Mouse (Mus musculus) MEL-GATA-1-ER (cell line): Measurements from ENCODE around the gene Mtfr1l.

ENCODE experiments used
- DNase-seq: peaks from one replicate; pipeline ENCODE4 v3.0.0-alpha.2; 2012; ENCODE audit warnings: low read depth; ENCODE audit errors: extremely low read depth

The Mtfr1l gene

DNA sequence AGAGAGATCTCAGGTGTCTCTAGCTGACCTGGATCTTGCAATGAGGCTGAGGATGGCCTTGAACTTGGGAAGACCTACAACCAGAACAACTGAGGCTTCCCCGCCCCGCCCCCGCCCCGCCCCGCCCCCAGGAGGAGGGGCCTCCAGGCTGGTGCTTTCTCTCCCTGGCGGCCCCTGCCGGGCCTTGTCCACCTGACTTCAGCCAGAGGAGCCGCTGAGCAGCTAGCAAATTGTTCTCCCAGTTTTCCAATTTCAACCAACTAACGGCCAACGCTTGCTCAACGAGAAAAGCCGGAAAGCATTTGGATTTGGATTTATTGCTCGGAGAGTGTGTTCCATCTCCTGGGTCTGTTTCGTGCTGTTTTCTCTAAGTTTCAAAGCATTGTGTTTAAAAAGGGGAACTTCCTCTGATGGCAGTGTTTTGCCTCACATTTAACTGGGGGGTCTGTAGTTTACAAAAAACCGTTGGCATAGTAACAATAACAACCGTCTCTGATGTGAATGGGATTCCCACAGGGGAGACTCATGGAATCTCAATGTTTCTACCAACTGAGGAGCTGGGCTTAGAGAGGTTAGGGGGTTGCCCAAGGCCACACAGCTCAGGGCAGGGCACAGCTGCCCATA, 22.6 kb upstream of the Mtfr1l start:
- DNase-seq, result peak; percentile 63

DNA sequence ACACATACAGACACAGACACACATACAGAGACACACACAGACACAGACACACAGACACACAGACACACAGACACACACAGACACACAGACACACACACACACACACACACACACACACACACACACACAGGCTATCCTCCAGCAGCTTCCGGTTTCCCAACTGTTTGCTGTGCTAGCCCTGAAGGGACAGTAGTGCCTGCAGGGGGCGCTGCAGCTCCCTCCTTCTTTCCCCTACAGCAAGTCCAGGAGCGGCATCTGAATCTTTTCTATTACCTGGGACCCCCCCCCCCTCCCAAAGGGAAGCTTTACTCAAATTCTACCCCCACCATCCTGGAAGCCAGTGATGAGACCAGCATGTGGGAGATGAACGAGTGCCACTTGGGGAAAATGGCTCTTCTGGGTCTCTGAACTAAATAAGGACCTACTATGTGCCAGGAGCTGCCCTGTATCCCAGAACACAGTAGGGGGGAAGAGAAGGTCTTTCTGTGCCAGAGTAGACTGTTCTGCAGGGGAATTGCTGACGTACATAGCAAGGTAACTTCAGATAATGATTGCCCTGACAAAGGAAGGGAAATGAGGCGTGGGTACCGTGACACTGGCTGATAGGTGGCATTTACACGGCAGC, 20.9 kb upstream of the Mtfr1l start:
- DNase-seq, result peak; percentile 42

GRCm38 (mm10) chr4:134553631-134554030, 18.4 kb upstream of the Mtfr1l start:
- DNase-seq, result no peak

DNA sequence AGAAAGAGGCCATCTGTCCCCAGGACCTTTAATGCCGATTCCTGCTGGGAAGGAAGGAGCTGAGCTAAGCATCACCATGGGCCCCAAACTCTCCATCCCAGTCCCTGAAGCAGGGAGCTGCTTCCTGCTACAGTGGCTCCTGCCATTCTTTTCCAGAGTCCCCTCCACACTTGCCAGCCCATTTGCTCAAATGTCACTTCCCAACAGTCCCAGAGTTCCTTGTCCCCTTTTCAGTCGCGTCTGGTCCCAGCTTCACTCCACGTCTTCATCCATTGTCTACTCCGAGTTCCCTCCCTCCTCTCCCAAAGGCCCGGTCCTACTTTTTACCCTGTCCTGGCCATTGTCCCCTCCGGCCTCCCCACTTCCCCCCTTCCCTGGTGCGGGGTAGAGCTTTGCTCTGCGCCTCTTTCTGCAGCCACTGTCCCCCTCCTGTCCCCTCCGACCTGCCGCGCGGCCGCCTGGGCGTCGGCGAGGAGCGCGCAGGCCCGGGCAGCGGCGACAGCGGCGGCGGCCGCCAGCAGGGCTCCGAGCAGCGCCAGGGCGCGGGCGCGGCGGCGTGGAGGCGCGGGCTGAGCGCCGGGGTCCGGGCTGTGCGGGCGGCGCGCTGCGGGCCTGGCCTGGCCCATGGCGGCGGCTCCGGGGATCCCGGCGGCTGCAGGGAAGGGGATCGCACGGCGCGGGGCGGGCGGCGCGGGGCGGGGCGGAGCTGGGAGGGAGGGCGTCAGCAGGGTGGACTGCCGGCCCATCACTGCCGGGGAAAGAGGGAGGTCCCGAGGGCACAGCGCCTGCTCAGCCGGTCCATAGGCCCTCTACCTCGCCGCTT, 16.5 kb upstream of the Mtfr1l start, which contains the start of gene Selenon:
Selenon (minus strand) TSS at position 673 of the 823 bp plus-strand sequence.
- no peak for DNase-seq

- DNase-seq, result no peak
Observed at GRCm38 (mm10) chr4:134549899-134550298, 14.7 kb upstream of the Mtfr1l start.

DNA sequence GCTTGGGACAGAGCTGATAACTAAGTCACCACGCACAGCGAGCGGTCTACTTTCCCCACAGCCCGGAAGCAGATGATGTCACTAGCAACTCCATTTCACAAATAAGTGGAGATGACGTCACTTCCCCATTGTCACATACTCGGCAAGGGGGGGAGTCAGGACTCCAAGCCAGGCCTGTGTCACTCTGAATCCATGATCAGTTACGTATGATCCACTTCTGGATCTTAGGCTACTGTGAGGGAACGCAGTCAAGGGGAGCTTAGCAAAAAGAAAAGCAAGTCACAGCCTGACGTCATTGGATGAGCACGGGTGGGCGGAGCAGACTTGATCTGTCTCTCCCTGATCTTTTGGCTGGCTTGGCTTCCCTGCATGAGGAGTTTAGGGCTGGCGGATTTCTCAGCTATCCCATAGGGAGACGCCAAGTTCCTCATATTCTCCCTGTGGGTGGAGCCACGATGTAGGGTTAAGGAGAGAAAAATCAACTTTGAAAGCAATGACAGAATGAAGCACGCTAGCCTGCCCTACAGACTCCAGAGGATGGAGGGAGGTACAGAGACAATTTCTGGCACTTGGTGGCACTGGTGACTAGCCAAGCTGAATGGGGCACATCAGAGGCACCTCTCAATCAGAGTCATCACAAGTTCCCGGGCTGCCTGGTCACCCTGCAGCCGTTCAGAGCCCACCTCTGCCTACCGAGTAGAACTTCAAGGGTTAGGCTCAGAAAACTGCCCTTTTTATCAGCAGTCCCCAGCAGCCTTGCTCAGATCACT, 13.2 kb upstream of the Mtfr1l start:
- DNase-seq, result no peak

DNA sequence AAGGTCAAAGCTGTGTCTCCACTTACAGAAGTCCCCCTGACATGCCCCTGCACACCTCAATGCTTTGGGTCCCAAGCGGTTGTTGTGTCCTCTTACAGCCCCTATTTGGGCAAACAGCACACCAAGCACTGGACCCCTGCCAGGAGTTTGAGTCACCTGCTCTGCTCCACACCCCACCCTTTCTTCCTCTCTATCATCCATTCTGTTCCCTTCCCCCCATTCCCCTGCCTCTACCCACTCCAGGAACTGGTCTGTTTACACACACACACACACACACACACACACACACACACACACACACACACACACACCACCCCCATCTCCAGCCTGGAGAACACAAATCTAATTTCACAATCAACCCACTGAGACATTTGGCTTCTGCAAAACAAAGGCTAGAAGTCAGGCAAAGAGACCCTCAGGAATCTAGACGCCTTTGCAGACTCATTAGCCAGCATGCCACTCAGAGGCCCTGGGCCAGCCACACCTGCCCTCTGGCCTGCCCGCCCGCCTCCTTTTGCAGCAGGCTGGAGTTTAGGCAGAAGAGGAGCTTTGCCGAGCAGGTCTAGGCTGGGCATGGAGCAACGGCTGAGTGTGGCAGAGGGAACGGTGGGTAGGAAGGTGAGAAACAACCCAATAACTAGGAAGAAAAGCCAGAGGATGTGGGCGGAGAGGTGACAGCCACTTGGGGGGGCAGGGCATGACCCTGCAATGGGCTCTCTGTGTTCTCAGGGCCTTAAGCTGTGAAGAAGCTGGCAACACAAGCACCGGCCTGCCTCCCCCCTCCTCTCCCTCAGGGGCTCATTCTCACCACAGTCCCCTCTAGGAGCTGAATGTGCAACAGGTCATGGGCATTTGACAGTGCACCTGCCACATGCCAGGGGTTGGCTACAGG, 11.9 kb upstream of the Mtfr1l start:
- DNase-seq, result no peak

GRCm38 (mm10) chr4:134543261-134543660, 8.1 kb upstream of the Mtfr1l start:
- peak; percentile 56 for DNase-seq

- no peak for DNase-seq
Observed at GRCm38 (mm10) chr4:134542726-134543125, 7.5 kb upstream of the Mtfr1l start.

- DNase-seq, result no peak
Observed at GRCm38 (mm10) chr4:134538997-134539580, 3.9 kb upstream of the Mtfr1l start.

DNA sequence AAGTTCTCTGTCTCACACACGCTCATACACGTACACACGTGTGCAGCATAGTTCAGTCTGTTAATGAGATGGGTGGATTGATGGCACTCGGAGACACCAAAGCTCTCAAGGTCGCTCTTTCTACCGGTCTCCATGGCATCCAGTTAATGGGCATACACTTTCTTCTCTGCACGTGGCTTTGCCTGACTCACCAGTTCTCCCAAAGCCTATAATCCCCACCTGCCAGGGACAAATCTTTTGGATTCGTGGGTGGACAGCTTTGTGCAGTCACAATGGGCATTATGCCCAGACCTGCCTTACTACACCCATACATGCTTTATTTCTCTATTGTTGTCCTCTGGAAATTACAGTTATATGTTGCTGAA, 582 bp upstream of the Mtfr1l start:
- no peak for DNase-seq

GRCm38 (mm10) chr4:134534124-134534886, 882 bp downstream of the Mtfr1l start:
- peak; percentile 43 for DNase-seq

DNA sequence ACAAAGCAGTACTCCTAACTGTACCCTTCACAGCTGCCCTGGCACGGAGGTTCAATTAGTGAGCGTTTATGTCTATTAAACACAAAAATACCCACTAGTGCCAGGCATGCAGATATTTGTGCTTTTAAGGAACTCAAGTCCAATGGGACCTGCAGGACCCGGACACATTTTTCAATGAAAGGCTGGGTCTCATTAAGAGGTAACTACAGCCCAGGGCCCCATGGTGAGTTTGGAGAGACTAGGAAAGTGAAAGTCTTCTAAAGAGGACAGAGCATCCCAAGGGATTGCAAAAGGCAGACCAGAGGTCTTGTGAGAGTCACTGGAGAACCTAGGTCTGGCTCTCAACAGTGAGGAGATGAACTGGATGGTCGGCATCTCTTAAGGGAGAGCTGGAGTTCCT, 1.8 kb downstream of the Mtfr1l start:
- no peak for DNase-seq

- no peak for DNase-seq
Observed at GRCm38 (mm10) chr4:134532928-134533327, 2.3 kb downstream of the Mtfr1l start.

DNA sequence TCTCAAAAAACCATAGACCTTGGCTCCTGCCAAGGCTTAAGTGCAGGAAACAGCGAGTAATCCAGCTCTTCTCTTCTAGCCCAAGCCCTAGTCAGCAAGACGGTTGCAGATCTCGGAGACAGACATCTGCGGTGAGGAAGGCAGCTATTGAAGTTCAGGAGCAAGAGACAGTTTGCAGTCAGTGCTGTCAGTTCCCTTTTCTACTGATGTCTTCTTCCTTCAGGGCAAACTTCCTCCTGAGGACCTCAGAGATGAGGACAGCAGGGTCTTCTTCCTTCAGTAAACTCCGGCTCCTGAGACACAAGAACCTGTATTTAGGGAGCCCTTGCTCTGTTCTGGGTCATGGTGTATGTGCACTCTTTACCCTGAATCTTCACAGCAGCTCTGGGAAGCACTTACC, 9.0 kb downstream of the Mtfr1l start:
- DNase-seq, result no peak

DNA sequence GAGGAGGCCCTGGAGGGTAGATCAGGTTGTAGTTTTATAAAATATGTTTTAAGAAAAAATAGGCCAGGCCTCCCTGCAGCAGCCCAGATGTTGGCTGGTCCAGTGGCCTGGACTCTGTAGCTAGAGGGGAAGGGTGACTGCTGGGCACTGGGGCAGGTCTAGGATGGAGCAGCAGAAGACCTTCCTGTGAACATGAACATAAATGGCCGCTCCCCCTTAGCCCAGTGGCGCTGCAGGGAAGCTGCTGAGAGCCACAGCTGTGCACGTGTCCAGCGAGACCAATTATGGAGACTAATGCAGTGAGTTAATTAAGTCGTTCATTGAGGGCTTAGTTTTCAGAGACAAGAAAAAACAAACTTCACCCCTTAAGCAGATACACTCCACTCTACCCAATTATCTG, 9.4 kb downstream of the Mtfr1l start:
- no peak for DNase-seq

GRCm38 (mm10) chr4:134523447-134523846, 11.7 kb downstream of the Mtfr1l start:
- no peak for DNase-seq

DNA sequence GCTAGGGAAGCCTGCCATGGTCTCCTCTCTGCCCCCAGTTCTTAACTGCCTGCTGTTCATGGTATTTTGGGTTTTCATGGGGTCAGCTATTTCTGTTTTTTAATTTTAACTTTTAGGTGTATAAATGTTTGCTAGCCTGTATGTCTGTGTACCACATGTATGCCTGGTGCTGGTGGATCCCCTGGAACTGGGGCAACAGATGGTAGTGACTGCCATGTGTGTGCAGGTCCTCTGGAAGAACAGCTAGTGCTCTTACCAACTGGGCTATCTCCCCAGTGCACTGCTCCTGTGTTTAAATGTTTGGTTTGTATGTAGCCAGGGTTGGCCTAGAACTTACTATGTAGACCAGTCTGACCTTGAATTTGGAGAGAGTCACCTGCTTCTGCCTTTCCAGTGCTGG, 15.9 kb downstream of the Mtfr1l start:
- DNase-seq, result no peak

- no peak for DNase-seq
Observed at GRCm38 (mm10) chr4:134518541-134518940, 16.6 kb downstream of the Mtfr1l start.

GRCm38 (mm10) chr4:134517719-134518118, 17.5 kb downstream of the Mtfr1l start:
- DNase-seq, result no peak
